Mouse (Mus musculus): ENCODE results near the gene Grm4. TPM values are rescaled to one million over a fixed set of nuclear protein-coding genes. Genes with fewer than 3 reads are reported as not detected.
A peak's percentile ranks its signal among the peaks of the same experiment; 100 is the strongest.

Gene Grm4
- polyA plus RNA-seq, 1 experiment from 2014 or later, result 0.22 TPM

DNA sequence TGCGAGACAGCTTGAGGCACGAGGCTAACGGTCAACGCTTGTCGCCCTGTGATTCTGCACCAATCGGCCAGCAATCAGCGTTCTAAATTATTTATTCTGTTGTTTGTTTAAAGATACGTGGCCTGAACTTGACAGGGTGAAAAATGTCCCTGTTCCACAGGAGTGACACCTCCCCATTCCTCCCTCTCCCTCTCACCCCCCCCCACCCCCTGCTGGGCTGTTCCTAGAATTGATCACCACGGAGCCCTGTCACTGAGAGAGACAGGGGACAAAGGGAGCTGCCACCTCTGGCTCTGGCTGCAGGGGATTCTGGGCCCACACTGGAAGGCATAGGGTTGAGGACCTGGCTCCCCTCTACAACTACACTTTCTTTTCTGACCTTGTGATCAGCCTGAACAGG lies 91.4 kb downstream of the Grm4 start:
- H3K4me3 ChIP-seq (ENCODE audit: low read depth, low read length), result no peak overlapping the region
- H3K4me1 ChIP-seq (replicated peaks; ENCODE audit: control insufficient read depth, insufficient read depth, low read length), result no peaks in the 10 kb centered on the region
- no peaks in the 10 kb centered on the region for H3K36me3 ChIP-seq (ENCODE audit: control insufficient read depth, insufficient read depth, low read length)
- no peak overlapping the region for H3K9ac ChIP-seq (ENCODE audit: low read length)
- DNase-seq (ENCODE audit: low spot score) (no peak), ATAC-seq (replicated peaks; ENCODE audit: low FRiP score, low TSS enrichment, low read depth) (no peak)
- H3K27me3 ChIP-seq (replicated peaks; ENCODE audit: control insufficient read depth, insufficient read depth, low read length), result no peaks in the 10 kb centered on the region
- 17% methylated on average over 9 of the region's 9 CpGs for WGBS
- H3K9me3 ChIP-seq (ENCODE audit: control insufficient read depth, low read length), result peaks cover 12% of the 10 kb centered on the region
- H3K27ac ChIP-seq (ENCODE audit: low read depth), result no peak overlapping the region
- no peak overlapping the region for H3K4me2 ChIP-seq (ENCODE audit: low read length)

DNA sequence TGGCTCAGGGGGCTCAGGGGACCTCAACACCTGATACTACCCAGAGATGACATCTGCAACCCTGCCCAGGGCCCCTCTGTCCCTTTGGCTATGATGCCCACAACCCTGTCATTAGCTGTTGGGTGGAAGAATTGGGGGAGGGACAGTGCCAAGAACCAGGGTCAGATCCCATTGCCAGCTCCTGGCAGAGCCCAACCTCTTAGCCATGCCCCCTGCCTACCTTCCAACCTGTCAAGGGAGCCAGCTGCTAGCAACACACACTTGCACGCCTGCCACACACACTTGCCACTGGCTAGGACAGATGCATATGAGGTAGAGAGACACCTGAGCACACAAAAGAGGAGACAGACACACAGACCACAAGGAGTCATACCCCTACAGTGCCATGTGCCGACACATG lies 96.2 kb downstream of the Grm4 start:
- Histone ChIP-seq H3K9me3 (ENCODE audit: control insufficient read depth, low read length) (peaks cover 12% of the 10 kb centered on the region), H3K27me3 (replicated peaks; ENCODE audit: control insufficient read depth, insufficient read depth, low read length) (no peaks in the 10 kb centered on the region), H3K27ac (ENCODE audit: low read depth) (no peak overlapping the region), H3K4me1 (replicated peaks; ENCODE audit: control insufficient read depth, insufficient read depth, low read length) (peaks cover 10% of the 10 kb centered on the region), H3K36me3 (ENCODE audit: control insufficient read depth, insufficient read depth, low read length) (no peaks in the 10 kb centered on the region), H3K9ac (ENCODE audit: low read length) (no peak overlapping the region), H3K4me2 (ENCODE audit: low read length) (no peak overlapping the region), H3K4me3 (ENCODE audit: low read depth, low read length) (no peak overlapping the region)
- DNase-seq (ENCODE audit: low spot score) (no peak), ATAC-seq (replicated peaks; ENCODE audit: low FRiP score, low TSS enrichment, low read depth) (no peak)
- 87% methylated on average over 2 of the region's 2 CpGs for WGBS

DNA sequence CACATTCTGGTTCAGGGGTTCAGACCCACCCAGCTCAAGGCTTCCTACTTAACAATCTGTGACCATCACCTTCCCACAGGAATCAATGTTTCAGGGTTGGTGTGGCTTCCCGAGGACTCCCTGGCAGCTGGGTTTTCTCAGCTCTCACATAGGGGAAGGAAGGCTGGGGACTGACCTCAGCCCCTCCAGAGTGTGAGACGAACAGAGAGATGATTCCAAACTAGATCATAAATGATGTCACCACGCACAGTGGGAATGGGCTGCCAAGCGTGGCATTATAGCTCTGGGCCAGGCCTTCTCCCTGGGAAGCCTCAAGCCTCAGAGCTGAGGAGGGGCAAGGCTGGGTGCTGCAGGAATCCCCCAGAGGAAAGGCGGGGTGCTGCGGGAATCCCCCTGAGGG lies 96.8 kb downstream of the Grm4 start:
- DNase-seq (ENCODE audit: low spot score), result no peak
- ATAC-seq (replicated peaks; ENCODE audit: low FRiP score, low TSS enrichment, low read depth), result no peak
- WGBS, result 56% methylated on average over 6 of the region's 6 CpGs
- Histone ChIP-seq H3K4me1 (replicated peaks; ENCODE audit: control insufficient read depth, insufficient read depth, low read length) (peaks cover 10% of the 10 kb centered on the region), H3K36me3 (ENCODE audit: control insufficient read depth, insufficient read depth, low read length) (no peaks in the 10 kb centered on the region), H3K4me2 (ENCODE audit: low read length) (no peak overlapping the region), H3K4me3 (ENCODE audit: low read depth, low read length) (no peak overlapping the region), H3K27me3 (replicated peaks; ENCODE audit: control insufficient read depth, insufficient read depth, low read length) (no peaks in the 10 kb centered on the region), H3K27ac (ENCODE audit: low read depth) (no peak overlapping the region), H3K9ac (ENCODE audit: low read length) (no peak overlapping the region), H3K9me3 (ENCODE audit: control insufficient read depth, low read length) (peaks cover 12% of the 10 kb centered on the region)

DNA sequence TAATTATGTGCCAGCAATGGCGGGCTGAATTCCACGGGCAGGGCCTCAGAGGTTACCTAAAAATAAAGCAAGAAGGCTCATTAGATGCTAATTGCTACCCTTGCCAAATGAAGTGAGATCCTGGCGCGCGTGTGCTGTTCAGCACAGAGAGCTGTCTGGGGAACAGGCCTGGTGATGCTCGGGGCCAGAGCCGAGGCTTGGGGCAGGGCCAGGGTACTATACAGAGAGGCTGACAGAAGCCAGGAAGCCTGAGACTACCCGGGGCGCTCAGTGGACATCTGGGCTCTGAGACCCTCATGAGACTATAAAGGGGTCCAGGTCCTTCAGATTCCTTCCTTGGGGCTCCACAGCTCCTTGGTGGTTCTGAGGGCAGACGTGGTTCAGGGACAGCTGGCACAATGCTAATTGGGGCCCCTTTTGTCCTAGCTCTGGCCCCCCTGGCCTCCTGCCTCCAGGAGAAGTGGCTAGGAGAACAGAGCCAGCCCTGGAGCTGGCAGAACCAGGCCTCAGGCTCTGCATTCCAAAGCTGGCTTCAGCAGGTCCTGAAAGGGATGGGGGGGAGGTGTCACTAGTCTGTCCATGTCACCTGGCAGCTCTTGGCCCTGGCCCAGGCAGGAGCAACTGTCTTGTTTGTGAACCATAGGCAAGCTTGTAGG lies 98.3 kb downstream of the Grm4 start:
- ATAC-seq (replicated peaks; ENCODE audit: low FRiP score, low TSS enrichment, low read depth) (no peak), DNase-seq (ENCODE audit: low spot score) (no peak)
- Histone ChIP-seq H3K27ac (ENCODE audit: low read depth) (0 out of 2 replicates have a peak overlapping the region, but pooled peaks have one; percentile 27), H3K9me3 (ENCODE audit: control insufficient read depth, low read length) (no peaks in the 10 kb centered on the region), H3K27me3 (replicated peaks; ENCODE audit: control insufficient read depth, insufficient read depth, low read length) (no peaks in the 10 kb centered on the region), H3K36me3 (ENCODE audit: control insufficient read depth, insufficient read depth, low read length) (no peaks in the 10 kb centered on the region), H3K4me2 (ENCODE audit: low read length) (peak overlapping the region; percentile 15; the same call in 1 of the 2 replicates), H3K4me3 (ENCODE audit: low read depth, low read length) (no peak overlapping the region), H3K9ac (ENCODE audit: low read length) (no peak overlapping the region), H3K4me1 (replicated peaks; ENCODE audit: control insufficient read depth, insufficient read depth, low read length) (peaks cover 10% of the 10 kb centered on the region)
- 32% methylated on average over 10 of the region's 10 CpGs for whole genome bisulfite sequencing

DNA sequence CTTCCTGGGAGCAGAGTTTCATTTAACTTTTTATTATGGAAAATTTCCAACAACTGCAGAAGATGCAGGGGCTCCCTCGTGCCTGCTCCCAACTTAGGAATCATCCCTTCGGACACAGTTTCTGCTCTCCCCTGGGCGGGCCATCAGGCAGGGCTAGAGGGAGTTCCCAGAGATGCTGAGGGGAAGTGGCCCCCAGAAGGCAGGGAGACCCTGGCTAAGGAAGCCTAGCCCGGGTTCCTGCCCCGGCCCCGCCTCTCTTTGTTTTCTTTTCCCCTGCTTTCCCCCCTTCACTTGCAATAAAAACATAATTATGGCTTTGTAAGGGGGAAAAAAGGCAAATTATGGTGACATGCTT lies 98.9 kb downstream of the Grm4 start:
- no peaks in the 10 kb centered on the region for H3K27me3 ChIP-seq (replicated peaks; ENCODE audit: control insufficient read depth, insufficient read depth, low read length)
- H3K4me3 ChIP-seq (ENCODE audit: low read depth, low read length), result no peak overlapping the region
- H3K27ac ChIP-seq (ENCODE audit: low read depth), result 0 out of 2 replicates have a peak overlapping the region, but pooled peaks have one; percentile 27
- 15% methylated on average over 6 of the region's 6 CpGs for WGBS
- no peaks in the 10 kb centered on the region for H3K9me3 ChIP-seq (ENCODE audit: control insufficient read depth, low read length)
- H3K36me3 ChIP-seq (ENCODE audit: control insufficient read depth, insufficient read depth, low read length), result no peaks in the 10 kb centered on the region
- no peak for DNase-seq (ENCODE audit: low spot score)
- ATAC-seq (replicated peaks; ENCODE audit: low FRiP score, low TSS enrichment, low read depth), result no peak
- H3K4me2 ChIP-seq (ENCODE audit: low read length), result peak overlapping the region; percentile 15
- peaks cover 10% of the 10 kb centered on the region for H3K4me1 ChIP-seq (replicated peaks; ENCODE audit: control insufficient read depth, insufficient read depth, low read length)
- H3K9ac ChIP-seq (ENCODE audit: low read length), result no peak overlapping the region

DNA sequence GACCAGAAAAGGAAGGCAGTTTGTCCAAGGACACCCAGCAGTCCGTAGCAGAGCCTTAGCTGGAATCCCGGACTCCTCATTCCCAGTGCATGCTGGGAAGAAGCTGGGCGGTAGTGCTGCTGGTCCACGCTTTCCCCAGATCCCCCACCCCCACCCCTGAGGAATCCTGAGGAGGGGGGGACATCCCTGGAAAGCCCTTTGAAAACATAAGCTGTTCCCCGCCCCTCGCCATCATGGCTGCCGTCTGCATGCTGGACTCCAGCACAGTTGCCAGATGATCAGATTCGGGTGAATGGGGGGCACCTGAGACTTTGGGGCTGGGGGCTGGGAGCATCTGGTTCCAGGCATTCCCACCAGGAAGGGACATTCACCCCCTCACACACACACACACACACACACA lies 99.4 kb downstream of the Grm4 start:
- no peaks in the 10 kb centered on the region for H3K9me3 ChIP-seq (ENCODE audit: control insufficient read depth, low read length)
- no peak overlapping the region for H3K4me3 ChIP-seq (ENCODE audit: low read depth, low read length)
- peak overlapping the region; percentile 15; the same call in 1 of the 2 replicates for H3K4me2 ChIP-seq (ENCODE audit: low read length)
- DNase-seq (ENCODE audit: low spot score) (no peak), ATAC-seq (replicated peaks; ENCODE audit: low FRiP score, low TSS enrichment, low read depth) (no peak)
- H3K36me3 ChIP-seq (ENCODE audit: control insufficient read depth, insufficient read depth, low read length), result no peaks in the 10 kb centered on the region
- H3K9ac ChIP-seq (ENCODE audit: low read length), result no peak overlapping the region
- 47% methylated on average over 8 of the region's 8 CpGs for WGBS
- no peaks in the 10 kb centered on the region for H3K27me3 ChIP-seq (replicated peaks; ENCODE audit: control insufficient read depth, insufficient read depth, low read length)
- H3K27ac ChIP-seq (ENCODE audit: low read depth), result no peak overlapping the region
- H3K4me1 ChIP-seq (replicated peaks; ENCODE audit: control insufficient read depth, insufficient read depth, low read length), result peaks cover 10% of the 10 kb centered on the region

DNA sequence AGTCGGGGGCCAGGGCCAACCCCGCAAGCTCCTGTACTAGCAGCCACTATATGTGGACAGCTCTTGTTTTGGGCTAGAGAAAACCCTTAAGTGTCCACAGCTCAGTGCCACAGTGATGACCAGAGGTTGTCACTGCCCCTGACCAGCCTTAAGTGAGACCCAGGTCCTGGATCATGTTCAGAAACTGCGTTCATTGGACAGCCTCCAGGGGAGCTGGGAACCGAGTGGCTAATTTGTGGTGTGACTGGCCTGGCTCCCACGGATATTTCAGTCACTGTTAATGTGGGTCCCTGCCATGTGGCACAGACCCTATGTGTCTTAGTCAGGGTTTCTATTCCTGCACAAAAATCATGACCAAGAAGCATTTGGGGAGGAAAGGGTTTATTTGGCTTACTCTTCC lies 112.2 kb downstream of the Grm4 start:
- Histone ChIP-seq H3K4me3 (ENCODE audit: low read depth, low read length) (no peak overlapping the region), H3K9me3 (ENCODE audit: control insufficient read depth, low read length) (no peaks in the 10 kb centered on the region), H3K27ac (ENCODE audit: low read depth) (no peak overlapping the region), H3K27me3 (replicated peaks; ENCODE audit: control insufficient read depth, insufficient read depth, low read length) (no peaks in the 10 kb centered on the region), H3K9ac (ENCODE audit: low read length) (no peak overlapping the region), H3K4me2 (ENCODE audit: low read length) (no peak overlapping the region), H3K36me3 (ENCODE audit: control insufficient read depth, insufficient read depth, low read length) (no peaks in the 10 kb centered on the region), H3K4me1 (replicated peaks; ENCODE audit: control insufficient read depth, insufficient read depth, low read length) (no peaks in the 10 kb centered on the region)
- WGBS, result 87% methylated on average over 5 of the region's 5 CpGs
- no peak for DNase-seq (ENCODE audit: low spot score)
- no peak for ATAC-seq (replicated peaks; ENCODE audit: low FRiP score, low TSS enrichment, low read depth)

DNA sequence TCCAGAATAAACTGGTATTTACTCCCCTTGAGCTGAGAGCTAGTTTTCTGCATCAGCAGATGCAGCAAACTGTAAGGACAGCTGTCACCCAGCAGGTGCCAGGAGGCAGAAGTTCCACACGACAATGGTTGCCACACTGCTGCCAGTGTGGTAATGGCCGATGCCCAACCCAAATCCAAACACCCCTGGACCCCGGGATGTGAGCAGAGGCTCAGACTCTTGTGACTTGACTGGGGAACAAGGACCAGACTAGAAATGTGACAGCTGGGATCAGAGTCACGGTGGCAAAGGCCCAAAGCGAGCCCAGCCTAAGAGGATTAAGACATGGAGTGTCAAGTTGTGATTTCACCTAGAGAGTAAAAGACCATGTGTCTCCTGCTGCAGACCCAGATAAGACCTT lies 112.7 kb downstream of the Grm4 start:
- DNase-seq (ENCODE audit: low spot score) (no peak), ATAC-seq (replicated peaks; ENCODE audit: low FRiP score, low TSS enrichment, low read depth) (no peak)
- no peak overlapping the region for H3K4me2 ChIP-seq (ENCODE audit: low read length)
- H3K27me3 ChIP-seq (replicated peaks; ENCODE audit: control insufficient read depth, insufficient read depth, low read length), result no peaks in the 10 kb centered on the region
- no peak overlapping the region for H3K4me3 ChIP-seq (ENCODE audit: low read depth, low read length)
- no peak overlapping the region for H3K9ac ChIP-seq (ENCODE audit: low read length)
- H3K9me3 ChIP-seq (ENCODE audit: control insufficient read depth, low read length), result no peaks in the 10 kb centered on the region
- WGBS, result 72% methylated on average over 5 of the region's 5 CpGs
- H3K4me1 ChIP-seq (replicated peaks; ENCODE audit: control insufficient read depth, insufficient read depth, low read length), result no peaks in the 10 kb centered on the region
- H3K36me3 ChIP-seq (ENCODE audit: control insufficient read depth, insufficient read depth, low read length), result no peaks in the 10 kb centered on the region
- H3K27ac ChIP-seq (ENCODE audit: low read depth), result no peak overlapping the region

DNA sequence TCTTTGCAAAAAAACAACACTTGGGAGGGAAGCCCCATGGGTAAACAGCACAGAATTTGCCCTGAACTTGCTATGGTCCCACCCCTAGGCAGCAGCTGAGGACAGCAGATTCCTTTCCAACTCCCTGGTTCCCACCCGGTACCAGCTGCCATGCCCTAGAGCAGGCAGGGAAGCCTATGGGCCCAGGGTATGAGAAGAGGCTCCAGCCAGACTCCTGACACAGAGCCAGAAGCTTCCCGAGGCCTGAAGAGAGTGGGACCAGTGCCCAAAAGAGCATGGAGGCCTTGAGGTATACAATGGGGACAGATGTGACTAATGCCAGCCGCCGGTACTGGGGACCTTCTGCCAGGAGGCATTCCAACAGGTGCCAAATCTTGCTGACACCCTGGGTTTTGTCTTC lies 114.2 kb downstream of the Grm4 start:
- DNase-seq (ENCODE audit: low spot score), result no peak
- Histone ChIP-seq H3K27ac (ENCODE audit: low read depth) (no peak overlapping the region), H3K27me3 (replicated peaks; ENCODE audit: control insufficient read depth, insufficient read depth, low read length) (no peaks in the 10 kb centered on the region), H3K4me2 (ENCODE audit: low read length) (no peak overlapping the region), H3K4me1 (replicated peaks; ENCODE audit: control insufficient read depth, insufficient read depth, low read length) (no peaks in the 10 kb centered on the region), H3K36me3 (ENCODE audit: control insufficient read depth, insufficient read depth, low read length) (no peaks in the 10 kb centered on the region), H3K4me3 (ENCODE audit: low read depth, low read length) (no peak overlapping the region), H3K9ac (ENCODE audit: low read length) (no peak overlapping the region), H3K9me3 (ENCODE audit: control insufficient read depth, low read length) (no peaks in the 10 kb centered on the region)
- ATAC-seq (replicated peaks; ENCODE audit: low FRiP score, low TSS enrichment, low read depth), result no peak
- WGBS, result 82% methylated on average over 4 of the region's 4 CpGs

Data from intestine, embryonic 14.5 days (tissue).